Mouse (Mus musculus) intestine, postnatal 0 days (tissue): ENCODE measurements at regions not wholly inside any gene's neighbourhood (a gene's known extent, or its start where the extent isn't known, plus 50 kb on each side); places are given as distances from the start of the nearest gene placed in this dataset.

ENCODE experiments used
- ATAC-seq: fragments of 200-750 bp; cut with Nextera tagmentation; 2 replicates; pipeline ENCODE4 v1.8.0; 2017; ENCODE audit warnings: mild to moderate bottlenecking, moderate TSS enrichment, moderate library complexity
- H3K27ac ChIP-seq: fragments of 300-500 bp; sonication (generic); 2 replicates; pipeline ENCODE4 v1.5.1; 2014; ENCODE audit warnings: mild to moderate bottlenecking, low read depth, low read length, moderate library complexity
- H3K27me3 ChIP-seq: fragments of 300-500 bp; sonication (generic); replicated peaks from 2 replicates; pipeline ENCODE4 v1.6.1; 2014; ENCODE audit warnings: low read length, mixed read lengths; ENCODE audit not compliant: control insufficient read depth, insufficient read depth
- H3K36me3 ChIP-seq: fragments of 300-500 bp; sonication (generic); 2 replicates; pipeline ENCODE4 v1.6.1; 2014; ENCODE audit warnings: mild to moderate bottlenecking, moderate library complexity; ENCODE audit not compliant: control insufficient read depth, insufficient read depth
- H3K4me1 ChIP-seq: fragments of 300-500 bp; sonication (generic); replicated peaks from 2 replicates; pipeline ENCODE4 v1.6.1; 2014; ENCODE audit warnings: antibody characterized with exemption, low read length, mixed read lengths; ENCODE audit not compliant: control insufficient read depth, insufficient read depth
- H3K4me2 ChIP-seq: fragments of 300-500 bp; sonication (generic); replicated peaks from 2 replicates; pipeline ENCODE4 v1.6.1; 2014; ENCODE audit warnings: low read depth, mild to moderate bottlenecking, moderate library complexity
- H3K4me3 ChIP-seq: fragments of 300-500 bp; sonication (generic); 2 replicates; pipeline ENCODE4 v1.5.1; 2014; ENCODE audit warnings: low read depth, low read length
- H3K9ac ChIP-seq: fragments of 300-500 bp; sonication (generic); 2 replicates; pipeline ENCODE4 v1.6.1; 2014; ENCODE audit warnings: mild to moderate bottlenecking, low read depth, low read length
- H3K9me3 ChIP-seq: fragments of 300-500 bp; sonication (generic); 2 replicates; pipeline ENCODE4 v1.6.1; 2016; ENCODE audit warnings: mixed run types; ENCODE audit not compliant: control insufficient read depth
- CTCF ChIP-seq: sonication (generic); IDR thresholded peaks from 2 replicates; pipeline ENCODE4 v1.5.1; 2016; ENCODE audit warnings: low read depth, mild to moderate bottlenecking, control low read depth, antibody characterized with exemption, moderate library complexity
- WGBS: fragments of 180-500 bp; shearing (Covaris S2); extraction: QIAGEN DNeasy Blood & Tissue Kit; methylation state at CpG from one replicate; pipeline ENCODE4 v1.1.7; 2014; 5-methylcytosine and 5-hydroxymethylcytosine counted together

GRCm38 (mm10) chrX:21558318-21558717, 74.0 kb downstream of the Agtr2 start:
- H3K27me3 ChIP-seq: no peaks in the 10 kb centered on the region
- H3K4me2 ChIP-seq: no peak overlapping the region
- 35% methylated on average over 1 of the region's 1 CpGs for WGBS
- no peaks in the 10 kb centered on the region for H3K36me3 ChIP-seq
- no peak overlapping the region for H3K4me3 ChIP-seq
- ATAC-seq: peak; percentile 91
- H3K27ac ChIP-seq: no peak overlapping the region
- TF ChIP-seq CTCF: no peak
- H3K4me1 ChIP-seq: no peaks in the 10 kb centered on the region
- no peak overlapping the region for H3K9ac ChIP-seq
- H3K9me3 ChIP-seq: no peaks in the 10 kb centered on the region

GRCm38 (mm10) chrX:21566669-21567068, 82.3 kb downstream of the Agtr2 start:
- no peak overlapping the region for H3K27ac ChIP-seq
- H3K4me1 ChIP-seq: no peaks in the 10 kb centered on the region
- H3K4me2 ChIP-seq: no peak overlapping the region
- no peaks in the 10 kb centered on the region for H3K27me3 ChIP-seq
- WGBS: 41% methylated on average over 2 of the region's 2 CpGs
- no peak for TF ChIP-seq CTCF
- no peak overlapping the region for H3K4me3 ChIP-seq
- no peaks in the 10 kb centered on the region for H3K36me3 ChIP-seq
- no peaks in the 10 kb centered on the region for H3K9me3 ChIP-seq
- ATAC-seq: no peak
- no peak overlapping the region for H3K9ac ChIP-seq

GRCm38 (mm10) chrX:21567530-21567929, 83.2 kb downstream of the Agtr2 start:
- no peak overlapping the region for H3K4me3 ChIP-seq
- no peaks in the 10 kb centered on the region for H3K36me3 ChIP-seq
- WGBS: 58% methylated on average over 1 of the region's 1 CpGs
- no peak overlapping the region for H3K9ac ChIP-seq
- no peak for ATAC-seq
- H3K4me1 ChIP-seq: no peaks in the 10 kb centered on the region
- H3K27ac ChIP-seq: no peak overlapping the region
- no peaks in the 10 kb centered on the region for H3K27me3 ChIP-seq
- no peaks in the 10 kb centered on the region for H3K9me3 ChIP-seq
- no peak overlapping the region for H3K4me2 ChIP-seq
- TF ChIP-seq CTCF: no peak

GRCm38 (mm10) chrX:21567971-21568370, 83.6 kb downstream of the Agtr2 start:
- no peaks in the 10 kb centered on the region for H3K36me3 ChIP-seq
- no peaks in the 10 kb centered on the region for H3K27me3 ChIP-seq
- no peaks in the 10 kb centered on the region for H3K4me1 ChIP-seq
- ATAC-seq: no peak
- no peak overlapping the region for H3K4me3 ChIP-seq
- no peak for TF ChIP-seq CTCF
- H3K9ac ChIP-seq: no peak overlapping the region
- no peaks in the 10 kb centered on the region for H3K9me3 ChIP-seq
- H3K4me2 ChIP-seq: no peak overlapping the region
- H3K27ac ChIP-seq: no peak overlapping the region
- WGBS: 54% methylated on average over 1 of the region's 1 CpGs

- Histone ChIP-seq H3K9ac (no peak overlapping the region), H3K4me2 (no peak overlapping the region), H3K27me3 (no peaks in the 10 kb centered on the region), H3K4me1 (no peaks in the 10 kb centered on the region), H3K9me3 (no peaks in the 10 kb centered on the region), H3K36me3 (no peaks in the 10 kb centered on the region), H3K27ac (no peak overlapping the region), H3K4me3 (no peak overlapping the region)
- no peak for TF ChIP-seq CTCF
- ATAC-seq: no peak
- 74% methylated on average over 1 of the region's 1 CpGs for WGBS
Observed at GRCm38 (mm10) chrX:21579945-21580344, 95.6 kb downstream of the Agtr2 start.

GRCm38 (mm10) chrX:21586030-21586429, 101.7 kb downstream of the Agtr2 start:
- no peak overlapping the region for H3K27ac ChIP-seq
- ATAC-seq: 0 out of 2 replicates have a peak, but pooled peaks have one; percentile 36
- H3K36me3 ChIP-seq: no peaks in the 10 kb centered on the region
- H3K4me2 ChIP-seq: no peak overlapping the region
- no peak overlapping the region for H3K9ac ChIP-seq
- no peak overlapping the region for H3K4me3 ChIP-seq
- H3K27me3 ChIP-seq: no peaks in the 10 kb centered on the region
- no peaks in the 10 kb centered on the region for H3K4me1 ChIP-seq
- TF ChIP-seq CTCF: no peak
- 22% methylated on average over 1 of the region's 1 CpGs for WGBS
- no peaks in the 10 kb centered on the region for H3K9me3 ChIP-seq

- H3K9me3 ChIP-seq: no peaks in the 10 kb centered on the region
- H3K4me3 ChIP-seq: no peak overlapping the region
- H3K27me3 ChIP-seq: no peaks in the 10 kb centered on the region
Observed at GRCm38 (mm10) chrX:21589811-21590210, 105.5 kb downstream of the Agtr2 start.

More at GRCm38 (mm10) chrX:21589811-21590210, 105.5 kb downstream of the Agtr2 start:
- H3K36me3 ChIP-seq: no peaks in the 10 kb centered on the region
- ATAC-seq: no peak
- no peak overlapping the region for H3K4me2 ChIP-seq
- no peak for TF ChIP-seq CTCF
- no peak overlapping the region for H3K9ac ChIP-seq
- WGBS: 73% methylated on average over 4 of the region's 4 CpGs
- H3K4me1 ChIP-seq: no peaks in the 10 kb centered on the region
- H3K27ac ChIP-seq: no peak overlapping the region
